Mouse (Mus musculus): ENCODE measurements around the gene Pde2a.

Gene Pde2a

GRCm38 (mm10) chr7:101453725-101454124 lies 32.2 kb downstream of the Pde2a start:
- in situ Hi-C loops (cut with MboI) = no loop called here

DNA sequence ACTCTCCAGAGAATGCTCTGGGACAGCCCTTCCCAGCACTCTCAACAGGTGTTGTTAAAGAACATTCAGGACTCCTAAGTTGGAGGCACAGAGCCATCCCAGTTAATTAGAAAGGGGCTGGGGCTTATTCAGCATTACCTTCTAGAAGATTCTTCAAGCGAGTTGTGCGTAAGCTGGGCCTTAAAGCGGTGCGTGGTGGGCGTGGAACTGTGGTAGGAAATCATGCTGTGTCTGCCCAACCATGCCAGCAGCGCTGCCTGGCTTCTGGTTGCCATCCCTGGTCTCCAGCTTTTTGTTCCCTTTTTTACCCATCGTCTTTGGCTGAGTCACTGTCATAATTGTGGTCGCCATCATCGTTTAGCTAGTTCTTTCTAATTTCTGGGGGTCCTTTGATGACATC lies 33.0 kb downstream of the Pde2a start:
- in situ Hi-C loops (cut with MboI) = no loop called here

DNA sequence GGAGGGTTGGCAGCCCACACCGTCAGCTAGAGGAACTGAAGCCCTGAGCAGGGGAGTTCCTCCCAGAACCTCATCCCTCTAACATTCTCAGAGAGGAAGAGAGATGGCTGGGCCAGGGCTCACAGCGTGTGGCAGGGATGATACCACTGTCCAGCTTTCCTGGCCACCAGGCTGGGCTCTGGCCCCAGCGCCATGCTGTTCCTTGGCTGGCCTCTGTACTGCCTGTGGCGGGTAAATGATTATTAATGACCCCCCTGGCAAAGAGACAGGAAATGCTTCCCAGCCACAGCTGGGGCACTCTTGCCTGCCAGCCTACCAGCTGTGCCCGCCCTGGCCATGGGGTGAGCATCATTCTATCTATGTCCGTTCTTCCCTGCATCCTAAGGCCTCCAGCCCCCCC lies 33.6 kb downstream of the Pde2a start:
- in situ Hi-C loops (cut with MboI) = no loop called here

- in situ Hi-C loops (cut with MboI) = no loop called here
These were observed 34.8 kb downstream of the Pde2a start for GRCm38 (mm10) chr7:101456318-101456717.

DNA sequence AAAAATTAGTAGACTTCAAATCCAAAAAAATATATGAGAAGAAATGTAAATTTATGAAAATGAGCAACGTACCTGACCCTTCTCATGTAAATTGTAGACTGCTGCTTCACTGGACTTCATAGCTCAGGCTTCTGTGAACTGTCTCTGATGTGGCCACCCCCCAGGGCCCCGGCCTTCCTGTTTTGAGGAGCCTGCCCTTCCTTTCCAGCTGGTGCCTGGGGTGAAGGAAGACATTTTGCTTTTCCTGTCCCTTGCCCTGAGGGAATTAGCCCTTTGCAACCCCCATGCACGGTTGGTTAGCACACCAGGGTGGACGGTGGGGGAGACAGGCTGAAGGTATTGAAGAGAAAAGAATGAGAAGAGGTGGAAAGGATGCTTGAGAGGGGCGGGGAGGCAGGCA lies 35.3 kb downstream of the Pde2a start:
- in situ Hi-C loops (cut with MboI) = no loop called here

- in situ Hi-C loops (cut with MboI) = no loop called here
These were observed 35.8 kb downstream of the Pde2a start for GRCm38 (mm10) chr7:101457283-101457682.

GRCm38 (mm10) chr7:101457801-101458200 lies 36.3 kb downstream of the Pde2a start:
- in situ Hi-C loops (cut with MboI) = no loop called here

DNA sequence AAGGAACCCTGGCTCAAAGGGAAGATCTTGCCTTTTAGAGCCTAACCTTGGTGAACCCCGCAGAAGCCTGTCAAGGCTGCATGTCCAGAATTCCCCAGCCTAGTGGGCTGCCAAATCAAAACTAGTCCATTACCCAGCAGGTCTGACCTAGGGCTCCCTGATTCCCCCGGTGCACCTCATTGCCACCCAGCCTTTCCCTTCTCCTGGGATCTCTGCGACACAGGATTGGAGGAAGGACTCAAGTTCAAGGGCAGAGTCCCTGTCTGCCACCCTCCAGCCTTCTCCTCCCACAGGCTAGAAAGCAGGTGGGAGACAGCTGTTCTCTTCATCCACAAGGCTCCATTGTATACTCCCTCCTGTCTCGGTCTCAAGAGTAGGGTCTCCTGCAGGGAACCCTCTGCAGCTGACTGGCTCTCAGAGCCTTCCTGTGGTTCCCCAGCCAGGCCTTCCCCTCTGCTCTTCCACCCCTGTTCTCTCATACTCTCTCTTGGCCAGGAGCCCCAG lies 36.8 kb downstream of the Pde2a start:
- in situ Hi-C loops (cut with MboI) = no loop called here

- in situ Hi-C loops (cut with MboI) = no loop called here
These were observed 37.9 kb downstream of the Pde2a start for GRCm38 (mm10) chr7:101459305-101459813.

- in situ Hi-C loops (cut with MboI) = no loop called here
These were observed 38.6 kb downstream of the Pde2a start for GRCm38 (mm10) chr7:101459923-101460607.

DNA sequence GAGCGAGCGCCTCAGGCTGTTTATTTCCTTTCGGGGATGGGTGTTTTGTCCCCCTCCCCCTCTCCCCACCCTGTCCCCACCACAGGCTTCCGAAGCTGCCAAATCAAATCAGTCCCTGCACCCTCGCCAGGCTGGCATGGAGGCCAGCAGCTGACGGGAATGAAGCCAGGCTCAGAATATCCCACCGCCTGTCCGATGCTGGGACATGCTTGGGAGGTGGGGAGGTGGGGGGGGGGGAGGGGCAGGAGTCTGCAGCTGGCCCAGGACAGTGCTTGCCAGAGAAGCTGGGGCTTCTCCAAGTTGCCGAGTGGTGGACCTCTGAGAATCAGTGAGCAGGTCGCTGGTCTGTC lies 39.1 kb downstream of the Pde2a start:
- in situ Hi-C loops (cut with MboI) = no loop called here

DNA sequence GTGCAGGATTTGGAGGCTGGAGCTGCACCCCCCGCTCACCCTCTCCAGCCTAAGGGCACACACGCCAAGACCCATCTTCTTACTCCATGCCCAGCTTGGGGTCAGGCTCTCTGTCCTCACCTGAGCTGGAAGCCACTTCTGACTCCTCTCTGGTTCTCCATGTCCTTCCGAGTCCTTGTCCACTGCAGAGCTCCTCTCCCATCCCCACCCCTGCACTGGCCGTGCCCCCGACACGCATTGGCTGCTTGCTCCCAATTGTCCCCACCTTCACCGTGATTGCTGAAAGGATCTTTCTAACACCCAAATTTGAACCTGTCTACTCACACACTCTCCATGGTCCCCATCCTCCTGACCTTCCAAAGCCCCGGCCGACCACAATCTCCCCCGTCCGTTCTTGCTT lies 40.1 kb downstream of the Pde2a start:
- in situ Hi-C loops (cut with MboI) = no loop called here

DNA sequence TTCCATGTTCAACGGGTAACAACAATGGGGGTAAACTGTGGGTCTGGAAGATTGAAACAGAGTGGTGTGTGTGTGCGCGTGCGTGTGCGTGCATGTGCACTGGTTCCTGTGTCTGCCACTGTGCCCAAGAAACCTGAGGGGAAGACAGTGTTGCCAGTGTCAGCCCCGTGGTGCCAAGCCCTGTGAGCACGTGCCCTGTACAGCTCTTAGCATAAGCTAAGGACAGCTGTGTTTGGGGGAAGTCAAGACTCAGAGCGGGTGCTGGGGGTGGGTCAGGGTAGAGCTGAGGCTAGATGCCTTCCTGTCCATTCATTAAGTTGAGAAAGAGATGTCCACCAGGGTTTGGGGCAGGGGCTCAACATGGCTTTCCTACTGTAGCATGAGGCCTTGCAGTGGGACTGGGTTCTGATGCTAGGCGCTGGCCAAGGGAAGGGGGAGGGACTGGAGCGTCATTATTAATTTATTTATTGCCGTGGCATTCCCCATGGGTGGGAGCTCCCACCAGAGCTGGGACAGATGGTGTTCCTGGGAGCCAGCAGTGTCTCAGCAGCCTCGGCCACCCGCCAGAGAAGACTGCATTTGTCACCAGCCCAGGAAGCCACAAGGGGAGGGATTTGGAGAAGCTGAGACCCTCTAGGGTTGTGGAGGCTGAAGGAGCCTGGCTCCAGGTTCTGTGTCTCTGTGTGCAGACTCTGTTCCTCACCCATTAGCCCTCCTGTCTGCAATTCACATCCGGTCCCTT lies 41.0 kb downstream of the Pde2a start:
- in situ Hi-C loops (cut with MboI) = no loop called here

DNA sequence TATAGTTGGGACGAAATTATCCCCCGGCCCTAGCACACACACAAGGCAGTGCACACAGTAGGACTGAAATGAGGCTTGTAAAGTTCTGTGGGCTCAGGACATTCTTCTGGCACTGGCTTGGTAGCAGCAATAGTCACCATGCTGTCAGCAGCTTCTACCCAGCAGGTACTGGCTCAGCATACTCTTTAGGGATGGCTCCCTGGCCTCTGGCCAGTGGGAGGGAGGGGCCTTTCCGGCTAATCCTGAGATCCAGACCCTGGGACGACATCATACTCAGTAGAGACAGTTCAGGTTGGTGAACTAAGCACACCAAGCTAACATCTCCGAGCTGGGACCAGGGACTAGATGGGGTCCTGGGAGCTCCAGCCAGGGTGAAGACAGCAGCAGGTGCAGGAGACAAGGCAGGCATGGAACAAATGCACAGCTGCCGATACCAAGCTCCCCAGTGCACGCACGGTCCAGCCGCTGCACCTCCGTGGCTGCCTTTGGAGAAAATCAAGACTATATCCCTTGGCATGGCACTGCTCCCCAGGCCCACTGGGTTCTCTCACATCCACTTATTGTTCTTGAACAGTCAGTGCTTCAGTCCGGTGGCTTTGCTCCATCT lies 42.3 kb downstream of the Pde2a start:
- in situ Hi-C loops (cut with MboI) = no loop called here

DNA sequence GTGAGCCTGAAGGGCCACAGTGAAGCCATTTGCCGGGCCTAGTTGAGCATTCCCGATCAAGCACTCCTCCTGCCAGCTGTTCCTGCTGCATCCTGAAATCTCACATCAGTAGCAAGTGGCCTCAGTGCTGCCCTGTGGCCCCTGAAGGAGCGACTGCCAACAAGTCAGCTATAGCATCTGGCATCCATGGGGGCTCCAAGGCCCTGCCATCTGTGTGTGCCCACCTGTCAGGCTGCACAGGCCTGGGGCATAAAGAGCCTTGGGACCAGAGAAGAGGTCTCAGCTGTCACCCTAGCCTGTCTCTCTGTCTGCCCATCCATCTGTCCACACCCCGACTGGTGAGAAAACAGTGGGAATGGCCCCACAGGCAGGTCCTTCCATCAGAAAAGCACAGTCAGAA lies 43.4 kb downstream of the Pde2a start:
- in situ Hi-C loops (cut with MboI) = no loop called here

DNA sequence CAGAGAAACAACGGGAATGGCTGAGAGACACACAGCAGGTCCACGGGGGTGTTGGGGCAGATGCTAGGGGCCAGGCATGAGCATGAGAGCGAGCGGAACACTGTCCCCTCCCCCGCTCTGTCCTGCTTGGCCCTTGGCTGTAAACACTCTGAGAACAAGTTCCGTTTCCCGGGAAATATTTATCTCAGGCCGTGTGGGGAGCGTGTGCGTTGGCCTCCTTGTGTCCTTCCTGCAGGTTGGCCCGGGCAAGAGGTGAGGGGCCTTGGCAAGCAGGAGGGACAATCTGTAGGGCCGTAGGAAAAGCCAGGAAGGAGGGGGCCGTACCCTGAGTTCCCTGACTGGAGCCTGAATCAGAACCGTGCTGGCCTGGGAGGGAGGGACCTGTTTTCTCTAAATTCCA lies 43.9 kb downstream of the Pde2a start:
- in situ Hi-C loops (cut with MboI) = no loop called here

- in situ Hi-C loops (cut with MboI) = no loop called here
These were observed 44.5 kb downstream of the Pde2a start for GRCm38 (mm10) chr7:101465850-101466580.

GRCm38 (mm10) chr7:101466581-101467081 lies 45.1 kb downstream of the Pde2a start:
- in situ Hi-C loops (cut with MboI) = no loop called here

DNA sequence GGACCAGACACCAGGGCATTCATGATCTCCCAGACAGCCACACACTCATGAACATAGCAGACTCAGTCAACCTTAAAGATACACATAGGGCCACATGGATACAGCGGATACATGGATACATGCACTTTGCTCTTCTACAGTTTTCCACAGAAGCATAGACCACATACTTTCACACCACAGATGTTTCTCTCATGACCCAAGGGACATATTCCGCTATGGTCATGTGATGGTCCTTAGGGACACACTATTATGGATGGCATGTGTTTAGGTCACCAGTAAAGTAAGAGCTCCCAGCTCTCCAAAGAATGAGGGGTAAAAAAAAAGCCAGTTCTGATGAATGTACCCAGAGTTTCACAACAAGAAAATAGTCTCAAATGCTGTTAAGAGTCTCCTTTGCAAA lies 49.9 kb downstream of the Pde2a start:
- in situ Hi-C loops (cut with MboI) = no loop called here

- in situ Hi-C loops (cut with MboI) = no loop called here
These were observed 50.5 kb downstream of the Pde2a start for GRCm38 (mm10) chr7:101471968-101472480.
